Mouse (Mus musculus) frontal cortex, adult (tissue): ENCODE measurements around the gene Tmem37.

Experiments used
- ATAC-seq: cut with Nextera tagmentation; 2 replicates; pipeline ENCODE4 v1.9.2; 2017; ENCODE audit warnings: mild to moderate bottlenecking, moderate library complexity, mixed read lengths; ENCODE audit not compliant: low TSS enrichment

Gene Tmem37

DNA sequence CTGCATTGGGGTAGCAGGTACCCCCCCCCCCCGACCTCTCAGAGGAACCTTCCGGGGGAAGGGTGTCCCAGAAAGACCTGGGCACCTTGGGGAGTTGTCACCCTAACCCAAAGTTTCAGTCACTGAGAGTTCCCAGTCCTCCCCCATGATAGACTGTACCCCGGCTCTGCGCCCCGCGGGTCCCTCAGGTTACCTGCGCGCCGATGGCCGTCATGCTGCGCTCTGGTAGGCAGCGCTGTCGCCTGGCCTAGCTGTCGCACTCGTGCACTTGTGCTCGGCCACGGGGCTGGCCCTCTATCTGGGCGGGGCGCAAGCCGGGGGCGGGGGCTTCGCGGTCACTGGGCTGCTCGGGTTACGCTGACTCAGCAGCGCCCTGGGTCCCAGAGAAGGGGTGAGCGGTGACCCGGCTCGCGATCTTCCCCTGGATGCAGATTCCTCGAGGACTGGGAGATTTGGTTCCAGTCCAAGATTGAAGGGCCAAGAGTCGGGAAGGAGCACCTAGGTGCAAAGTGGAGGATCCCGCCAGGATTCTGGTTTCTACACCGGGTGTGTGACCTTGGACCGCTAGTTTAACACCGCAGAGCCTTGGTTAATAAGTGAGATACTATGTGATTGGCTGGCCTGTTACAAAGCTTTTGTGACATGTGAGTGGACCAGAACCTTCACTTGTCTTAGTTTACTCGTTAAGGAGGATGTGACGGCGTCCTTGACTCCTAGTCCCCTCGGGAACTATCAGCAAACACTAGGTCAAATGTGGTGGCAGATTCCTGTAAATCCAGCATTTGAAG lies at the start of gene Tmem37:
Tmem37 (minus strand) TSS at position 556 of the 788 bp plus-strand sequence.
- 0 out of 2 replicates have a peak, but pooled peaks have one; percentile 11 for ATAC-seq

DNA sequence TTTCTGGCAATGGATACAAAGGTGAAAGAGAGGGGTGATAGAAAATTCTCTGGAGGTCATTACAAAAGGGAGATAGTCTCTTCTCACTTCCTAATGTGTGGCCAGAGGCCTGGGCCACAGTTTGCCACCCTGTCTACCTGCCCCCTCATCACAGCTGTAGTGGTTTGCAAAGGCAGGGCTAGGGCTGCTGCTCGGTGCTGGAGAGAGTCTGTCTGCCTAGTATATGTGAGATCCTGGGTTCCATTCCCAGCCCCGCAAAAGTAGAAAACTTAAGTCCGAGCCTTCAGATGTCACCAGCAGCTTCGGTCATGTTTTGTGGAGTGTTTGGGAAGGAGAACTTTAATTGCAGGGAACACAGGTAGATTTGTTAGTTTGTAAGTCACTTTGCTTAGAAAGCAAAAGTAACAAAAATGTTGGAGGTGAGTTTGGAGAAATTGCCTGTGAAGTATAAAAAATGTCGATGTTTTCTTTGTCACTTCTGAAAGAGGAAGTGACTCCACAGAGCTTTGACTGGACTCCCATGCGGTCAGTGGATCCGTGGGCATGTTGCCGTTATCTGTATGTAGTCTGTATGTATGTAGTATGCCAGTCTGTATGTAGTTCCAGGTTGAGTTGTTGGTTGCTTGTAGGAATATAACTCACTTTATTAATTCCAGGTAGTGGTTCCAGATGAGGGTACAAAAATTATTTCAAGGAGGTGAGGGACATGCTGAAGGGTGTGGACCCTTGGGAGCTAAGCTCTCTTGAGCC lies 48.9 kb upstream of the Tmem37 start:
- ATAC-seq, result no peak

DNA sequence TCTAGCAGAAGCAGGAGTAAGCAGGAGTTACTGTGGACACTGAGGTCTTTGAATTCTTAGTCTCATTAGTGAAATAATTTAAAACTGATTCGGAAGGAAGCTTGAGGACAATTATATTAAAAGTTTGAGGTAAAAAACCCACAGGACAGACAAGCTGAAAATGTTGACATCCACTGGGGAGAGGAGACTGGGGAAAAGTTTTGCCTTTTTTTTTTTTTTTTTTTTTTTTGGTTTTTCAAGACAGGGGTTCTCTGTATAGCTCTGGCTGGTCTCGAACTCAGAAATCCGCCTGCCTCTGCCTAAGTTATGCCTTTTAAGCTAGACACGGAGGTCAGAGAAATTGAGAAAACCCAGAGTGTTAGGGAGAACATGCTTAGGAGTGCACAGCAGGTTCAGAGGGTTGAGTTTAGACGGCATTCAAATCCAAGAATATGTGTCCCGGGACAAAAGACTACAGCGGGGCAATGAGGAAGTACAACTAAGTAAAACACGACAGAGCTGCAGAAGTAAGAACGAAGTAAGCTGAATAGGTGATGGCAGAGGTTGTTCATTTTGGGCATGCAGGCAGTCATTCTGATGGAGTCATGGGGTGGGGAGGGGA lies 48.2 kb upstream of the Tmem37 start:
- ATAC-seq, result no peak

DNA sequence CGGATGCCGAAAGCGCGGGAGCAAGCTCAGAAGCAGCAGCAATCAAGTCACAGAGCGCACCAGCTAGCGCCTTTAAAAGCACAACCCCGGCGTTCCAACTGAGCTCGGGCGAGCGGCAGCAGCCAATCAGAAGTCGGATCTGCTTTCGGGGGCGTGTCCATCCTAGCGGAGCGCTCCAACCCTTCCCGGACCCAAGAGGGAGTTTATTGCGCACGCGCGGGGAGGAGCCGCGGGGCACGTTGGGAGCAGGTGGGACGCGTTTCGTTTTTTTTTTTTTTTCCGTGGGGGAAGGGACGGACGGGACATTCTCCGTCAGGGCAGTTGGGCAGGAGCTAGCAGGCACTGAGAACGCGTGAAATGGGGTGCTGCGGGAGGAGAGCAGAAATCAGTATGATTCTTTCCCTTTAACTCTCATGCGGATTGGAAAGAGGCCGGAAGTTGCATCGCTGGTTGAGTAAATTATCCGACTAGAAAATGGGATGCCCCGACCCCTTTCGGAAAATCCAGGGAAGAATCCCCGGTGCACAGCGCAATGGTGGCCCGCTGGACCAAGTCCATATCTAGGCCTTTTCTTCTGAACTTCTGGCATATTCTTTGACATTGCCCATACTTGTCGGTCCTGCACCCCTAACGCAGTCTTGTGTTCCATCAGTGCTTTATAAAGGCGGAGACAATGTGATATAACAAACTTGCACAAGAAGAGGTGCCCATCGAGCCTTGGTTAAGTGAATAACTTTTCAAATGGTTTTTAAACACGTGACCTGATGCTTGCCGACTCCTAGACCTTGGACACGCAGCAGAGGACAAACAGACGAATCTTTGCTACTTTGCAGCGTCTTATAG lies 47.3 kb upstream of the Tmem37 start, which contains the start of the genes Dbi and 3110009E18Rik:
Dbi (minus strand) TSS at position 110 of the 843 bp plus-strand sequence.
3110009E18Rik (plus strand) TSS at position 219 of the 843 bp plus-strand sequence.
- peak; percentile 91 for ATAC-seq

- ATAC-seq, result peak; percentile 3
Observed at GRCm38 (mm10) chr1:120120141-120120968, 46.5 kb upstream of the Tmem37 start.

- ATAC-seq, result no peak
Observed at GRCm38 (mm10) chr1:120119389-120119788, 45.5 kb upstream of the Tmem37 start.

- no peak for ATAC-seq
Observed at GRCm38 (mm10) chr1:120118854-120119253, 45.0 kb upstream of the Tmem37 start.

DNA sequence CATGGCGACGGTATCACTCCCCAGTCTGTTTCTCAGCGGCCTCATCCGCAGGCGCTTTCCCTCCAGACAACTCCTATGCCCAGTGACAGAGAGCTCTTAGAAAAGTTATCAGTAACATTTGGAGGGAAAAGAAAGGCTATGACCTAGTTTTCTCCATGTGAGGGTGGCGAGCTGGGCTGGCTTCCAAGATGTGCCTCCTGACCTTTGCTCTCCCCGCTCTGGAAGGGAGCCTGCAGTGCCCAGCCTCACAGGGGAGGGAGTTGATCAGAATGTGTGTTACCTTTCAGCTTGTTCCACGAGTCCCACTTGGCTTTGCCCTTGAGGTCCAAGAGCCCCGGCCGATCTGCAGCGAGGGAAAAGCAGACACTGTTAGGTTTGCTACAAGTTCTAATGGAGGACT lies 42.2 kb upstream of the Tmem37 start:
- no peak for ATAC-seq

GRCm38 (mm10) chr1:120115671-120116081 lies 41.8 kb upstream of the Tmem37 start:
- ATAC-seq, result peak; percentile 71

GRCm38 (mm10) chr1:120112251-120113187 lies 38.6 kb upstream of the Tmem37 start:
- ATAC-seq, result no peak

- ATAC-seq, result no peak
Observed at GRCm38 (mm10) chr1:120111766-120112165, 37.9 kb upstream of the Tmem37 start.

DNA sequence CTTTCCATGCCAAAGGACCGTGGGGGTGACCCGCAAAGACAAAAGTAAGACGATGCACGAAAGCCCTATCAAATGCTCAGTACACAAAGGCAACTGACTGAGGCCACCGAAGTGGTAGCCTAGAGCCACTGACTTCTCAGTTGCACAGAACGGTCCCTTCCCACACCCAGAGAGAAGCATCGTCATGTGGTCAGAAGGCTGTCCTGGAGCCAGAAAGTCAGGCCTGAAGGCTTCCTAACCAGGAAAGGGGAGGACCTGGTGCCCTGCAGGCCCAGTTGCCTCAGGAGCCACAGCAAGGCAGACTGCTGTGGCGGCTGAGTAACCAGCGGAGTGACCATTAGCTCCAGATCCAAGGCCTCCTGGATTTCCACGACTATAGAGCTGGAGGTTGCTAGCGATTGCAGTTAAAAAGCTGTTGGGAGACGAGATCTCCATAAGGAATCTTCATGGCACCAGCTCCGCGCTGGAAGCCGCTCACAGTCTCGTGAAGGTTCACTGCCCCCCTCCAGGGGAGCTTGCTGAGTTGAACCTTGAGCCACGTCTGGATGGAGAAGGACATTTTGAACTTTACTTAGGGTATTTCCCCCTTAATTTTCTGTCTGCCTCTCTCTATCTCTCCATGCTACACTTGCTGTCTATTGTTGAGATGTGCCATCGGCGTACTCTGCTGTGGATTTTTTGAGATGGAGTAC lies 36.0 kb upstream of the Tmem37 start:
- ATAC-seq, result no peak

DNA sequence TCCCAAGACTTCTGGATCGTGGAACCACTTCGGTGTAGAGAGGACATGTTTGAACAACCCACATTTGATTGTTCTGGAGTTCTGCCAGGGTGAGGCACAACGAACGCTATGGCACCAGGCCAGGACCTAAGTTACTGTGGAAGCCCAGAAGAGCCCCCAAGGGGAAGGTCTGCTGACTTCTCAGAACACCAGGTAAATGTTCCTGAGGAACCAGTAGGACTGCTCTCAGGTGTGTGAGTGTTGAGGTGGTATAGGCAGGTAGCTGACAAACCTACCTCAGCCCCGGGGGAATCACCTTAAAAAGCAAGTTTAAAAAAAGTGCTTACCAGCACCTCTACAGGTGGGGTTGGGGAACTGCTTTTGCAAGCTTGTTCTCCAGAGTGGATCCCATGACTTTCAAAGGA lies 31.7 kb upstream of the Tmem37 start:
- ATAC-seq, result no peak

DNA sequence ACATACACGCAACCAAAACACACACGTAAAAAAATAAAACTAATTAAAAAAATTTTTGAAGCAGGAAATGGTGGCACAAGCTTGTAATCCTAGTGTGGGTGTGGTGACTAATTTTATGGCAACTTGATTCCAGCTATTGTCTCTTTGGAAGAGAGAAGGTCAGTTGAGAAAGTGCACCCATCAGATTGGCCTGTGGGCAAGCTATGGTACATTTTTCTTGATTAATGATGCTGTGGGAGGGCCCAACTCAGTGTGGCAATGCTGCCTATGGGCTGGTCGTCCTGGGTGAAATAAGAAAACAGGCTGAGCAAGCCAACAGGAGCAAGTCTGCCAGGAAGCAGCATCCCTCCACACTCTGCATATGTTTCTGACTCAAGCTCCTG lies 27.3 kb upstream of the Tmem37 start:
- ATAC-seq, result no peak

- no peak for ATAC-seq
Observed at GRCm38 (mm10) chr1:120100456-120101226, 26.8 kb upstream of the Tmem37 start.

- ATAC-seq, result peak; percentile 75; the same call in 1 of the 2 replicates
Observed at GRCm38 (mm10) chr1:120099483-120099882, 25.6 kb upstream of the Tmem37 start.

GRCm38 (mm10) chr1:120098327-120098726 lies 24.5 kb upstream of the Tmem37 start:
- no peak for ATAC-seq

DNA sequence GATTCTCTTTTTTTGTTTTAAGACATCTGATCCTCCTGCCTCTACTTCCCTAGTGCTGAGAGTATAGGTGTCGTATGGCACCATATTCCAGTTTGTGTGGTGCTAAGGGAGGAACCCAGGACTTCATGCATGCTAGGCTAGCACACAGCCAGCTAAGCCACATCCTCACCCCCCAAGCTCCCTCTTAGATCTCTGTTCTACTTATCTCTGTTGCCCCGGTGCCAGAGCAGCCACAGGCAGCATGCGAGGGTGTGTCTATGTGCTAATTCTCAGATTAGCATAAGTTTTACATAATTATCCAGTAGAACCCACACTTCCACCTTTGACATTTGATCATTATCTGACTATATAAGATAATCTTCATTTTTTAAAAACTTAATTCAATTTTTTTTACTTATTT lies 21.0 kb upstream of the Tmem37 start:
- ATAC-seq, result no peak
